Mouse (Mus musculus): ENCODE measurements at regions not wholly inside any gene's neighbourhood (a gene's known extent, or its start where the extent isn't known, plus 50 kb on each side); places are given as distances from the start of the nearest gene placed in this dataset.

DNA sequence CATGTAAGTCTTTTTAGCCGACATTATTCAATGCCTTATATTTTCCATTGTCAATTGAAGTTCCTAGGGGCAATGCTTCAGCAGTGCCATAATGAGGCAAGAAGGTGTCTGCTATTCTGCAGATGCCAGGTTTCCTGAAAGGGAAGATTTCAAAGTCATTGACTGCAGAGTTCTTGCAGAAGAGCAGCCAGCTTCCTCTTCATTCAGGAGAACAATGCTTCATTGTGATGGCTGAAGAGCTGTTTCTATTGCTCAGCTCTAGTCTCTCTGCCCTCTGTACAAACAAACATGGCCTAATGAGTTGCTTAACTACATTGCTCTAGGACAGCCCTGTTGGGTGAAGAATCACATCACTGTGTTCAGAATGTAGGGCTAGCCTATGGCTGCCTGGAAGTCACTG, 1111.0 kb upstream of the 2610301B20Rik start:
- TF ChIP-seq CTCF (IDR thresholded peaks at IDR 0.05; ENCODE audit: control insufficient read depth, insufficient read depth, low read length) (no peak), POLR2A (IDR thresholded peaks at IDR 0.05; ENCODE audit: borderline replicate concordance, control insufficient read depth, low read depth, low read length) (no peak)

Measured in bone marrow, adult 2 months (tissue).